Mouse (Mus musculus) mouse trophoblast stem cell (cell line): ENCODE results near the gene Mrps26.
"Not testable (repeated sequence)": the region's sequence is repeated elsewhere in the genome, so short reads cannot be mapped to it uniquely, and the experiment has no call there.

ENCODE experiments used
- in situ Hi-C, 2 experiments: fragments of 300-500 bp; cut with MseI, MboI; formaldehyde crosslinking; loops; 2 replicates in 1 of 2; 3 replicates in 1 of 2; pipeline ENCODE4 v1.15.1; 2025

Mrps26 gene

DNA sequence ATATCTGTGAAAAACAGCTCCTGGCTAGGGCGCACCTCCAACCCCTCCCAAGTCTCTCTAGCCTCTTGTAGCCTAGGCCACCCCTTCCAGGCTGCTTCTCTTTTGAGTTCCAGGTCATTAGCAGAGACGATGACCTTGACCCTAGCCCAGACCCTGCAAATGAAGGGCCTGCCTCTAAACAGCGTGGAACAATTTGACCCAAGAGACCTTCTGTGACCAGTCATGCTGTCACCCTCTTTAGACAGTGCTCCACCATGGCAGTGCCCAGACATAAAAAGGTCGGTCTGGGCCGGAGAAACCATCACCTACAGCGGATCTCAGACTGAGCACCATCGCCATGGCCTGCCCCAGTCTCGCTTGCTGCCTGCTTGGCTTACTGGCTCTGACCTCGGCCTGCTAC lies 12.3 kb downstream of the Mrps26 start, which contains the start of gene Oxt:
Gene Oxt (plus strand): TSS at position 301 of the 400 bp plus-strand sequence.
- in situ Hi-C loops, result no loop called here

DNA sequence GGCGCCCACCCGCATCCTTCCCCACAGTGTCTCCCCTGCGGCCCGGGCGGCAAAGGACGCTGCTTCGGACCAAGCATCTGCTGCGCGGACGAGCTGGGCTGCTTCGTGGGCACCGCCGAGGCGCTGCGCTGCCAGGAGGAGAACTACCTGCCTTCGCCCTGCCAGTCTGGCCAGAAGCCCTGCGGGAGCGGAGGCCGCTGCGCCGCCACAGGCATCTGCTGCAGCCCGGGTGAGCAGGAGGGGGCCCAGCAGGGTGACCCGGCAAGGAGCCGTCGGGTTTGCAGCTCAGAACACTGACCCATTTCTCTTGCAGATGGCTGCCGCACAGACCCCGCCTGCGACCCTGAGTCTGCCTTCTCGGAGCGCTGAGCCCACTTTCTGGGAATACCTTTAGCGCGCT lies 13.0 kb downstream of the Mrps26 start:
- in situ Hi-C loops, result not testable (repeated sequence)

DNA sequence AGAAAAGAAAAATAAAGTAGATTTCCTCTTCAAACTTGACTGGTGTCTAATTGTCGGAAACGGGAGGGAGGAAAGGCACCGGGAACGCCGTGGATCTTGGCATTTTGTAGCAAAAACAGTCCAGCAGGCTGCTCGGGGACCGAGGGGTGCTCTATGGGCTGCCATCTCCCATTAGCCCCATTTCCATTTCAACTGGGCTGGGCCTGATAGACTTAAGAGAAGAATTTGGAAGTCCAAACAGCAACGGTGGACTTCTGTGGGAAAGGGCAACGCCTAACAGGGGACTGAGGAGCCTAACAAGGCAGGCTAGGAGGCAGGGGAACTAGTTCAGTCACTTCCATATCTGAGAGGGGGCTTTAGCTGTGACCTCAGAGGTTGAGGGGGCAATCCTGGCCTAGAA lies 13.5 kb downstream of the Mrps26 start:
- in situ Hi-C loops, result no loop called here

DNA sequence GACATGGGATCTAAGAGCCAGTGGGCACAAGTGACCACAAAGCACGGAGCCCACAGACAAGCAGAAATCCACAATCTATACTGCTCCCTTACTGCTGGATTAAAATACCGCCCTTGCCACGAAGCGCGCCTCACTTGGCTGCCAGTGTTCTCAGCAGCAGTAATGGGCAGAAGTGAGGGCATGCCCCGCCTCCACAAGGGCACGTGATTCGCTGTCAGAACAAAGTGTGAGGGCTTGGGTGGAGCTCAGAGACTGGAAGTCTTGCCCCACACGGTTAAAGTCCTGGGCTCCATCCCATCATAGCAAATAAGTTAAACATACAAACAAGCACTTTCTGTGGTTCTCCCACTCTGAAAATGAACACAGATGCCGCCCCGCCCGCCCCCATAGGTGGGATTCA lies 14.1 kb downstream of the Mrps26 start:
- in situ Hi-C loops, result no loop called here

DNA sequence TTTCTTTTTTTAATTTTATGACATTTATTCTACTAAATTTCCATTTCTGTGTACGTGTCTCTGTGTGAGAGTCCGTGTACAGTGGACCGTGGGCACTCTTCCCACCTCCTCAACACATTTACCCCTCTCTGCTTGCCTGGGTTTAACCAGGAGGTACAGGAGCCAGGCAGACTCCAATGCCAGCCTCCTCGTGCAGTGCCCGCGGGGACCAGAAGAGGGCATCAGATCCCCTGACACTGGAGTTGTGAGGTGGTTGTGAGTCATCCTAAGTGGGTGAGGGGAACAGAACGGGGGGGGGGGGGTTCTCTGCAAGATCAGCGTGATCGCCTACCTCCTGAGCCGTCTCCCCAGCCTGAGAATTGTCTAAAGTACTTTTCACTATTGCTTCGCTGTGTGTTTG lies 14.6 kb downstream of the Mrps26 start:
- in situ Hi-C loops, result no loop called here

DNA sequence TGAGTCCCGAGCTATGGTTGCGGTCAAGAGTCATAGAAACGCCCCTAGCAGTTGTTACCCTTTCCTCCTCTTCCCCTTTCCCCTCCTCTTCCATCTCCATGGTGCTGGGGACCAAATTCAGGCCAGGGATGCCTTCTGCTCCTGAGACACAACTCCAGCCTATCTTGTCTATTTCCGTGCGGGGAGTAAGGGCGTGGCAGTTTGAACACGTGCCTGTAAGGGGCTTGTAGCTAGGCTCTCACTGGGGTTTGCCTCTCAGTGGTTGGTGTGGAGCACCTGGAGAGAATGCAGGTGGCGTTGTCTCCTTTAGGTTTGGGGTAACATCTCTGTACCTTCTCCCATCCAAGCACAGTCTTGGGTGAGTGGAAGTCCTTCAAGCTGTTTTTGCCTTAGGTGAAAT lies 16.2 kb downstream of the Mrps26 start:
- in situ Hi-C loops, result no loop called here

DNA sequence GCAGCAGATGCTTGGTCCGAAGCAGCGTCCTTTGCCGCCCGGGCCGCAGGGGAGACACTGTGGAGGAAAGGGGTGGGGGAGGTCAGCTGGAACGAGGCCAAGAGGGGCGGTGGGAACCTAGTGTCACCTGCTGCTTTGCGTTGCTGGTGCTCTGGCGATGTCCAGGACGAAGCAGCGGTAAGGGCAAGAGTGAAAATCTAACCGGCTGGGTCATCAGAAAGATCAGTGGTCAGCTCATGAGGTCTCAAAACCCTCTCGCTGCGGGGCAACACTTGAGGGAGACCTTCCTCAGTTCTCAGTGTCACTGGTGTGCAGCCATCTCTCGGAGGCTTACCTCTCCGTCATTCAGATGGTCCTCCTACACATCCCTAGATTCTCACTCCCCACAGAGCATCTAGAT lies 17.7 kb downstream of the Mrps26 start:
- in situ Hi-C loops, result no loop called here

DNA sequence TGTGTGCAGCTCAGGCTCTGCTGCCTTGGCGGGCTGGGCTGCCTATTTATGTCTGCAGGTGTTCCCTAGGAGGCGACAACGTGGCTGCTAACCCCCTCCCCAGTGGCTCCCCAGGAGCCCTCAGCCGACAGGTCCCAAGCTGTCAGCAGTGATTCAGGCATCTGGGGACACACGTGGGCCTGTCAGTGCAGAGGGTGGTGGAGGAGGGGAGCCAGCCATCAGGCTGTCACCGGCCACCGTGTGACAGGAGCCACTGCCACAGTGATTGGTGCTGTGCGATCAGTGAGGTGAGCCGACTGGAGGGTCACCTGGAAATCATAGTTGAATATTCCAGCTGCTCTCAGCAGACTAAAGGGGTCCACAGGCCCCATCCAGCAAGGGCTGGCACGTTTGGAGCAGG lies 19.0 kb downstream of the Mrps26 start, which contains the start of gene Avp:
Gene Avp (minus strand): TSS at position 3 of the 400 bp plus-strand sequence.
- in situ Hi-C loops, result no loop called here

DNA sequence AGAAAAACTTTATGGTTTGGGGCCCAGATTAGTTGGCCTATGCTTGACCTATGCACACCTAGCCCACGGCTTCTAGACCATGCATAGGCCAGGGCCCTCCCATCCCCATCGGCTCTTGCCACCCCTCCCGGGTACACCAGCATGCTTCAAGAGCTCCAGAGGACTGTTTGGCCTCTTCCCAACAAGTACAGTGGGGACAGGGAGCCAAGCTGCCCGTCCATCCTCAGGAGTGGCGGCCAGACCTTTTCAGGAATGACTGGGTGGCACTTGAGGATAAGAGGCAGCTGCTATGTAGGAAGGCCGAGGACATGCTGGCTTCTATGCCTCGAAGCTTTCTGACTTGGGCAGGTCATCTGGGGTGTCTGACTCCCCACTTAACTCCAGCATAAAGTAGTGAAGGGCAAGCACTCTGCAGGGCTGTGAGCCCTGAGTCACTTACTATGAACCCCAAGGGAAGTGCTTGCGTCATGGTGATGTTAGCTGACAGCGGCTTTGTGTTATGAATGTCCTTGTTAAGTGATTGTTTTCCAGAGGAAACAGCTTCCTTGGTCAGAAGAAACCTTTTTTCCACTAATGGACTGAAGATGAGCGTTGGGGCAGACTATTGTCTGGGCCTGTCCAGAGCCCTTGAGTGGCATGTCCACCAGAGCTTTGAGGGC lies 20.5 kb downstream of the Mrps26 start:
- in situ Hi-C loops, result no loop called here

DNA sequence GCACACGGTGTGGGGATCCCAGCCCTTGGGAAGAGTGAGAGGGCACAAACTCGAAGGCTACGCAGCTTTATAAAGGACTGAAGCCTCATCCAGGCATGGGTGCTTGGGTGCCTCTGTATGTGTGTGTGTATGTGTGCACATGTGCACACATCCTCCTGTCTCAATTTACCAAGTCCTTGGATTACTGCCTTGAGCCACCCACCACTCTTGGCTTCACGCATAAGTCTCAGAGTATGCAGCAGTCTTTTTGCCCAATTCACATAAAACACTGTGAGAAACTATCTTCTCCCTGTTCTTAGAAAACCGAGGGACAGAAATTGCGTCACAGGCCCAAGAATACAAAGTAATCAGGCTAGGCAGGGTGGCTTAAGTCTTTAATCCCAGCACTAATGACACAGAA lies 22.5 kb downstream of the Mrps26 start:
- in situ Hi-C loops, result no loop called here

DNA sequence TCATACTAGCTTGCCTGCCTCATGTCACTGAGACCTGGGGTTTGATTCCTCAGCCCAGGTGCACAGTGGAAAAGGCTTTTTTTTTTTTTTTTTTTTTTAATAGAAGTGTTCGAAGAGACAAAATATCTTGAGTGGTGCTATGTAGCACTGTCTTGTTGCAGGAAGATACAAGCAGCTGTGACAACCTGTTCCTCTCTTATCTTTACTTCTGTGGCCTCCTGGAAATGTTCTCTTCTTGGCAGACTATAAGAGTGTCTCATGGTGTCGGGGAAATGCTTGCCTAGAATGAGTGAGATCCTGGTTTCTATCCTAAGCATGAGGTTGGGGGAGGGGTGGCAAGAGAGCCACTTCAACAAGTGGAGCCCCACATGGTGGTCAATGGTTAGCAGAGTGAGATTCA lies 24.8 kb downstream of the Mrps26 start:
- in situ Hi-C loops, result no loop called here

DNA sequence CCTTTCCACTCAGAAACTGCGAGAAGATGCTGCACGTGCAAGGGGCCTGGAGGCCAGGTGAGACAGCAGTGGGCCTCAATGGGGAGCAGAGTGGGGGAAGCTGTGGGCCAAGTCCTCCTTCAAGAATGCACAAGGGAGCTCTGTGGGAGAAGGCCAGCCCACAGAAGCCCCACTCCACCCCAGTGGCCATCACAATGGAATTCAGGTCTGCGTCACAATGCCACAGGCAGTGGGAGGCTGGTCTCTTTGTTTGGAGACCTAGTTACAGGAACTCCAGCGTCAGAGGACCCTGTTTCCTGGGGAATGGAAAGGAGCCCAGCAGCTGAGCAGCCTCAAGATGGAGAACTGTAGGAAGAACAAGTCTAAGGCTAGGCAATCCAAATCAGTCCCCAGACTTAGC lies 25.6 kb downstream of the Mrps26 start:
- in situ Hi-C loops, result no loop called here

DNA sequence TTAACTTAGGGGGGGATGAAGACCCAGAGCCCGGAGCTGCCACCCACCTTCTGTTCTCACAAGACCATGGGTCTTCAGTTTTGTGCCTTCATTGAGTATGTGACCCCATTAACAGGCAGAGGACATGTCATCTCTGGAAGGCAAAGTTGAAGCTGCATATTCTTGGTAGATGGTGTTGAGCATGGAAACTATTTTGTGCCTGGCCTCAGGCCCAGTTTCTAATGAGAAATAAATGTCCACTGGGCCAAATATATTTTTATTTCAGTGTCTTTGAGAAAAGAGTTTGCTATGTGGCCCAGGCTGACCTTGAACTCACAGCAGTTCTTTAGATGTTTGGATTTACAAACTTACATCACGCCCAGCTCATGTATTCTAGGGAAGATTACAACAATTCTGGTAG lies 26.2 kb downstream of the Mrps26 start:
- in situ Hi-C loops, result no loop called here

DNA sequence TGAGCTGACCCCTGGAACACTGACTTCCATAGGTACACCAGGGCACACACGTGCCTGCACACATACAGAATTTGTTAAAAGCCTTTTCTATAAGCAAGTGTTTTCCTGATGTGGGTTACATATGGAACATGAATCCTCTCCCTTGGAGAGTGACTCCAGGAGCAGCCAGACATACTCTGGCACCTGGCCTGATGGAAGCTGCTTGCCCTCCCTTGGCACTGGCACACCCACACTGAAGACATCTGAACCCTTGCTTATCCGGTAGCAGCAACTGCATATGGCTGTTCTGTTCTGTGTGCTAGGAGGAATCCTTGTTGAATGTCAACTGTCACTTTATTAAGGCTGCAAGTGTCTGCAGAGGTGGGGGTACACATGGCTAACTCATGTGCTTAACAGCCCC lies 27.5 kb downstream of the Mrps26 start:
- in situ Hi-C loops, result no loop called here

DNA sequence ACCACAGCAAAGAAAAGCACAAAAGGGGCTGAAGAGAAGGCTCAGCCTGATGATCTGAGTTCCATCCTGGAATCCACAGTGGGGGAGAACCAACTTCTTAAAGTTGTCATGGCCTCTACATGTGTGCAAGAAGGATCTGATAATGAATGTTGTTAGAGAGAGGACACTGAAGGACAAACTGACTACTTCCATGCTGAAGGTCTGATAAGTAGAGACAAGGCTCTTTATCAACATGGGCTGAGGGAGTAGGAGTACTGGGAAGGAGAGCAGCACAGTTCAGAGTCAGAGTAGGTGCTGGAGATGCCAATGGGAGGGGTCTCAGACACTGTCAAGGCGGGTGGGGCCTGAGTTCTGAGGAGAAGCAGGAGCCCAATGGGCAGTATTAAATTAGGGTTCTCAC lies 32.1 kb downstream of the Mrps26 start:
- in situ Hi-C loops, result no loop called here

DNA sequence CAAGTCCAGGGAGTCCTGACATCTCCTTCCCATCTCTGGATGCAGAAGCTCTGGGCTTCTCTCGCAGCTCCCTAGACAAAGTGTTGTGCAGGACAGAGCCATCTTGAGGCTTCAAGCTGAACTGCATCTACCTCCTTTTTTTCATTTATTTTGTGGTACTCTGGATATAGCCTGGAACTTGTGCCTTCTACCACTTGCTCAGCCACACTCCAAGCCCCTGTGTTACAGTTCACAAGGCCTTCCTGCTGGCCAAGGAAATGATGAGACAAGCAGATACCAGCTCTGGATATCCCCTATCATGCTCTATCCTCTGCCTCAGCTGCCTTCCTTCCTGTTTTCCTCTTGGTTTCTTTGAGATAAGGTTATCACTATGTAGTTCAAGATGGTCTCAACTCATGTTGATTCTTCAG lies 34.1 kb downstream of the Mrps26 start:
- in situ Hi-C loops, result no loop called here

DNA sequence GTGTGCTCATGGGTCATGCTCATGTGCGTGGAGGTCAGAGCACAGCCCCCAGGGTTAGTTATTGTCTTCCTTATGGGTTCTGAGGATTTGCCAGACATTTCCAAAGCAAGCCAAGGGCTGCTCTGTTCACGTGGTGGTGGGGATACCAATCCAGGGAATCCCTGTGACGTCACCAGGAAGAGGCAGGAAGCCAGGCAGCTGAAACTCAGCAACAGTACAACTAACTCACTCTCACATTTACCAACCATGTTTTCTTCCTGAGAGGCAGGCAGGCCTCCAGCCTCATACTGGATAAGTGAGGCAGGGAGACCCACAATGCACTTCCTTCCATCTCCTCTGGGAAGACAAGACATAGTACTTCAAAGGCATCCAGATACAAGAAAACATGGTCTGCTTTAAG lies 34.9 kb downstream of the Mrps26 start:
- in situ Hi-C loops, result no loop called here

DNA sequence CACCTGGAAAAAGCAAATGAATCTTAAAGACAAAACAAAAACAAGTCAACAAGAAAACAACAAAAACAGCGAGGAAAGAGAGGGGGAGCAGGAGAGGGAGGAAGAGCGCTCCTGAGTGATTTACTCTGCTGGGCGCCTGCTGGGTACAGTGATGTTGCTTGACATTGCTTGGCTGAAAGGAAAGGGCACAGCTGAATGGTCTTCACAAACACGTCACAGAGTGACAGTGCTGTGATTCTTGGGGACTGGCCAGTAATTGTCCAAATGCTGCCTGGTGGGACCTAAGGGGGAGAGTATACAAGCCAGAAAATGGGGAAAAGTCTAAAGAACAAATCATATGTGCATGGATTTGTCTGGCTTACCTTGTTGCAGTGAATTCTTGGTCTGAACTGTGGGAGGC lies 38.7 kb downstream of the Mrps26 start:
- in situ Hi-C loops, result no loop called here

DNA sequence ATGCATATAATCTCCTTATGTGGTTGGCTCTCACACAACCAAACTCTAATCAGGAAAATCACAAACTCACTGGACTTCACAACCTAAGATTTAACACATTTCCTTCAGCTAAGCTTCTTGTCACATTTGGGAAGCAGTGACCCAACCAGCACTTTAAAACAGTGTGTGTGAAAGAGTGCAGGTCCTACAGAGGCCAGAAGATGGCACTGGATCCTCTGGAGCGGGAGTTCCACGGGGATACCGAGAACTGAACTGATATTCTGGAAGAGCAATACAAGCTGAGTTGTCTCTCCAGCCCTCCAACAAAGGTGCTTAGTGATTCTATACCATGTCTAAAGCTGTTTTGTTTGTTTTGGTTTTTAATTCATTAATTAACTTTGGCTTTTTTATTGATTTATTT lies 49.5 kb downstream of the Mrps26 start:
- in situ Hi-C loops, result no loop called here
